Mouse (Mus musculus): ENCODE results near the gene Caskin2. TPM values are rescaled to one million over a fixed set of nuclear protein-coding genes. Genes with fewer than 3 reads are reported as not detected.

Caskin2 gene
- total and polyA plus RNA-seq, 3 experiments, result 2.9 to 8.2 (median 6.4) TPM

GRCm38 (mm10) chr11:115833021-115833513 is 19.6 kb upstream of the Caskin2 start:
- Histone ChIP-seq H3K4me1 (ENCODE audit: control insufficient read depth in 1 of 2, insufficient read depth in 2 of 2) (no peaks in the 10 kb centered on the region), H3K79me2 (replicated peaks; ENCODE audit: control insufficient read depth, extremely low read depth, insufficient read depth, poor library complexity, severe bottlenecking) (no peaks in the 10 kb centered on the region), H3K9me3 (replicated peaks; ENCODE audit: low read length) (no peaks in the 10 kb centered on the region), H3K4me3 (replicated peaks in 1 of 3; ENCODE audit: low read depth in 2 of 3, low read length in 2 of 3, poor library complexity in 1 of 3) (no peak overlapping the region), H3K27ac (ENCODE audit: insufficient read depth, low read depth) (no peak overlapping the region), H3K4me2 (ENCODE audit: insufficient read depth, low read depth, poor library complexity, severe bottlenecking) (no peak overlapping the region), H3K9ac (ENCODE audit: insufficient read depth, low read depth) (no peak overlapping the region), H3K27me3 (replicated peaks) (no peaks in the 10 kb centered on the region), H3K36me3 (replicated peaks in 1 of 2; ENCODE audit: control insufficient read depth in 1 of 2, insufficient read depth in 1 of 2, low read length in 1 of 2) (peaks cover 0 to 23% of the 10 kb centered on the region in 2 experiments)
- dilution Hi-C loops (cut with MboI; ENCODE audit: extremely low pct_ligation_motif_present, extremely low pct_unique_long_range_greater_than_20kb, low sequenced_read_pairs) (no loop called here), in situ Hi-C loops (cut with MboI; ENCODE audit: low pct_ligation_motif_present, low pct_unique_long_range_greater_than_20kb, low sequenced_read_pairs) (no loop called here)
- no peak for DNase-seq (ENCODE audit: extremely low read depth)
- no peak for TF ChIP-seq CHD2 (IDR thresholded peaks at IDR 0.05; ENCODE audit: low read length)
- no peak for TF ChIP-seq BHLHE40 (IDR thresholded peaks at IDR 0.05; ENCODE audit: low read depth, low read length)
- no peak for TF ChIP-seq TCF12 (IDR thresholded peaks at IDR 0.05; ENCODE audit: low read depth, low read length)
- no peak for TF ChIP-seq UBTF (IDR thresholded peaks at IDR 0.05; ENCODE audit: low read depth, low read length)
- no peak for TF ChIP-seq TBP (conservative IDR thresholded peaks at IDR 0.05; ENCODE audit: low read depth, low read length)
- no peak for TF ChIP-seq POLR2AphosphoS2 (IDR thresholded peaks at IDR 0.05; ENCODE audit: low read depth, low read length)
- TF ChIP-seq HCFC1 (IDR thresholded peaks at IDR 0.05; ENCODE audit: low read depth, low read length), result no peak
- no peak for TF ChIP-seq RCOR1 (conservative IDR thresholded peaks at IDR 0.05; ENCODE audit: low read depth, low read length)
- no peak for TF ChIP-seq ELF1 (IDR thresholded peaks at IDR 0.05; ENCODE audit: low read depth, low read length)
- no peak for TF ChIP-seq MAFK (IDR thresholded peaks at IDR 0.05; ENCODE audit: insufficient replicate concordance, low read length)
- TF ChIP-seq CTCF (conservative IDR thresholded peaks at IDR 0.05 in 1 of 2, IDR thresholded peaks at IDR 0.05 in 1 of 2; ENCODE audit: low read depth in 2 of 2, low read length in 2 of 2), result no peak
- TF ChIP-seq SIN3A (IDR thresholded peaks at IDR 0.05; ENCODE audit: low read length), result no peak
- no peak for TF ChIP-seq EP300 (IDR thresholded peaks at IDR 0.05; ENCODE audit: low read length)

- Histone ChIP-seq H3K27ac (ENCODE audit: insufficient read depth, low read depth) (no peak overlapping the region), H3K4me1 (ENCODE audit: control insufficient read depth in 1 of 2, insufficient read depth in 2 of 2) (no peaks in the 10 kb centered on the region), H3K4me3 (replicated peaks in 1 of 3; ENCODE audit: low read depth in 2 of 3, low read length in 2 of 3, poor library complexity in 1 of 3) (no peak overlapping the region), H3K79me2 (replicated peaks; ENCODE audit: control insufficient read depth, extremely low read depth, insufficient read depth, poor library complexity, severe bottlenecking) (no peaks in the 10 kb centered on the region), H3K9me3 (replicated peaks; ENCODE audit: low read length) (no peaks in the 10 kb centered on the region), H3K36me3 (replicated peaks in 1 of 2; ENCODE audit: control insufficient read depth in 1 of 2, insufficient read depth in 1 of 2, low read length in 1 of 2) (peaks cover 0 to 20% of the 10 kb centered on the region in 2 experiments), H3K4me2 (ENCODE audit: insufficient read depth, low read depth, poor library complexity, severe bottlenecking) (no peak overlapping the region), H3K27me3 (replicated peaks) (no peaks in the 10 kb centered on the region), H3K9ac (ENCODE audit: insufficient read depth, low read depth) (no peak overlapping the region)
- TF ChIP-seq IRF4 (IDR thresholded peaks at IDR 0.05; ENCODE audit: low read depth, low read length), result no peak
- TF ChIP-seq MXI1 (IDR thresholded peaks at IDR 0.05; ENCODE audit: low read depth, low read length), result no peak
- TF ChIP-seq RCOR1 (conservative IDR thresholded peaks at IDR 0.05; ENCODE audit: low read depth, low read length), result no peak
- TF ChIP-seq ZKSCAN1 (IDR thresholded peaks at IDR 0.05; ENCODE audit: borderline replicate concordance, low read depth, low read length), result no peak
- TF ChIP-seq MAFK (IDR thresholded peaks at IDR 0.05; ENCODE audit: insufficient replicate concordance, low read length), result no peak
- no peak for TF ChIP-seq POLR2AphosphoS2 (IDR thresholded peaks at IDR 0.05; ENCODE audit: low read depth, low read length)
- TF ChIP-seq UBTF (IDR thresholded peaks at IDR 0.05; ENCODE audit: low read depth, low read length), result no peak
- no peak for TF ChIP-seq ZNF384 (IDR thresholded peaks at IDR 0.05; ENCODE audit: low read depth, low read length)
- TF ChIP-seq HCFC1 (IDR thresholded peaks at IDR 0.05; ENCODE audit: low read depth, low read length), result no peak
- TF ChIP-seq TCF12 (IDR thresholded peaks at IDR 0.05; ENCODE audit: low read depth, low read length), result no peak
- TF ChIP-seq MEF2A (IDR thresholded peaks at IDR 0.05; ENCODE audit: borderline replicate concordance, low read depth, low read length), result no peak
- no peak for TF ChIP-seq MAZ (IDR thresholded peaks at IDR 0.05; ENCODE audit: low read depth, low read length)
- dilution Hi-C loops (cut with MboI; ENCODE audit: extremely low pct_ligation_motif_present, extremely low pct_unique_long_range_greater_than_20kb, low sequenced_read_pairs), result no loop called here
- in situ Hi-C loops (cut with MboI; ENCODE audit: low pct_ligation_motif_present, low pct_unique_long_range_greater_than_20kb, low sequenced_read_pairs), result no loop called here
- no peak for DNase-seq (ENCODE audit: extremely low read depth)
These were observed 19.1 kb upstream of the Caskin2 start for GRCm38 (mm10) chr11:115832523-115832922.

All from CH12.LX (cell line).